Mouse (Mus musculus) mature B cell (primary cell): Measurements from ENCODE around the gene Pigt.

Experiments used
- in situ Hi-C: fragments of 300-500 bp; cut with MboI; formaldehyde crosslinking; loops from 2 replicates; pipeline ENCODE4 v1.14.3; 2019

The Pigt gene

DNA sequence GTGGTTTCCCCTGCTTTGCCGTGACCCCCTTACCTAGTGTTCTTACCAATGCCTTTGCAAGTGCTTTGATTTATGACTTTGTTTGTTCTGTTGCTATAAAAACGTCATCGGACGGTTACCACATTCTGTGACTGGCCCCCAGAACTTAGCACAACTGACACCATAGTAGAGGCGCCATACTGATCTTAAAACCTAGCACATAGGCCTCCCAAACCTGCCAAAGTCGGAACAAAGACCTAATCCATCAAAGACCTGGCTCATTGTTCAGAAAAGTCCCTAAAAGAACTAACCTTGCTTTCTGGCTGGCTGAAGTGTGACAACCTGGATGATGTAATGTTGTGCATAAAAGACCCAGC lies 21.8 kb downstream of the Pigt start:
- in situ Hi-C loops, result loop anchor here (5.0 kb wide), 1 partner anchor 102 kb away; no protein-coding TSS in a partner anchor

DNA sequence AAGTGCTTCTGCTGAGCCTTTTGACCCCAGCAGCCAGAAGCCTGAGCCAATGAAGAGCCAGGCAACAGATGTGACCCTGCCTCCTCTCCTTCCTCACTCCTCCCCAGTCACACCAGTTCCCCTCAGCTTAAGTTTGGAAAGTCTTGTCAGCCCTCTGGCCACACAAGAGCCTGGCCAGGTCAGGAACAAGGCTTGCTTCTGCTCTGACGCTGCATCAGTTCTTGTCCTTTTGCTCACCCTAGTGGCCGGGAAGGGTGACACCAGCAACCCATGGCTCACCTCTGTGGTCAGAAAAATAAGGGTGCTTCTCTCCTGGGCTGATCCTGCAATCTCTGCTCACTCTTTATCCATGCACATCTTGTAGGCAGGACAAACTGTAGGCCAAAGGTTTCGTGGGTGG lies 23.5 kb downstream of the Pigt start:
- in situ Hi-C loops, result no loop called here

DNA sequence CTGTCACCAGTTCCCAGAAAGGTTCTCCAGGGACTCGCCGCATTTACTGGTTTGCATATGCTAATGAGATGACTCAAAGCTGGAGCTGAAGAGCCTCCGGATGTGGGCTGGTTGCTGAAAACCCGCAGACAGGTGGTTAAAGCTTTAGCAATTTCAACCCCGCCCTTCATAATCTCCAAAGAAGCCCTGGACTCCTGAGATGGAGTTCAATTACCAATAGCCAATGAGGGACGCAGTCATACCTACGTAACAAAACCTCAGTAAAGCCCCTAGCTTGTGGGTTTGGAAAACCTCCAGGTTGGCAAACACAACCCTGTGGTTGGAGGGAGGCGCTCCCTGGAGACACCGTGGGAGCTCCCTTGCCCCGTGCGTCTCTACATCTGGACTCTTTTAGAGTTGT lies 24.5 kb downstream of the Pigt start:
- in situ Hi-C loops, result no loop called here

DNA sequence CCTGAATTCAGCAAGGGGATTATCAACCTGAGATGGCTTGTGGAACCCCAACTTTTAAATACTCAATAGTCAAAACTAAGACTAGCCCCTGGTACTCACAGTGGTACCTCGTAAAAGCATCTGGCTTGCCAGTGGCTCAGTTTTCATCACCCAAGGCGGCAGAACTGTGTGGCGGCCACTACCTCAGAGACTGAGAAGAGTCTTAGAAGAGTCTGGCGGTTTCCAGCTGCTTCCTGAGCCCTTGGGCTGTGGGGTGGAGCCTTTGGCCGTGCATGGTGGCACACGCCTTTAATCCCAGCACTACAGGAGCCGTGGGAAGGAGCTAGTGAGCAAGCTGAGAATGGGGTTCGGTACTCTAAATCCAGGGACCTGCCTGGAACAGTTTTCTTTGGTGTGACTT lies 25.0 kb downstream of the Pigt start:
- in situ Hi-C loops, result no loop called here

DNA sequence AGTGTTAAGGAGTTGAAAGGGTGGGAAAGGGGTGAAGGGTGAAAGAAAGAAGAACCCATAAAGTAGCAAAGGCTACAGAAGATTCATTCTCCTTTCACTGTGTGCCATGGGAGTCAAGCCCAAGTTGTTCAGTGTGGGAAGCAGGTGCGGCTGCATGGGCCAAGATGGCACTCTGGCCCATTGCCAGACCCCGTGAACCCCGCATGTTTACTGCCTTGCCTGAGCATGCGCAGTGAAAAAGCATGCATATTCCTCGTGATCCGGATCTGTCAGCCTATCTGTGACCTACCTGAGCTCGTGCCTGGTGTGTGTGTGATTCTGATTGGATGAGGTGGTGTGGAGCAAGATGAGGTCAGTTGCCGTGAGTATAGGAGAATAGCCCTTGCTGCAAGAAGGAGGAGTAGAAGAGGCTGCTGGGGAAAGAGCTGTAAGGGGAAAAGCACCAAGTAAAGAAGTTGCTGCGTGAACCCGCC lies 26.0 kb downstream of the Pigt start:
- in situ Hi-C loops, result no loop called here

DNA sequence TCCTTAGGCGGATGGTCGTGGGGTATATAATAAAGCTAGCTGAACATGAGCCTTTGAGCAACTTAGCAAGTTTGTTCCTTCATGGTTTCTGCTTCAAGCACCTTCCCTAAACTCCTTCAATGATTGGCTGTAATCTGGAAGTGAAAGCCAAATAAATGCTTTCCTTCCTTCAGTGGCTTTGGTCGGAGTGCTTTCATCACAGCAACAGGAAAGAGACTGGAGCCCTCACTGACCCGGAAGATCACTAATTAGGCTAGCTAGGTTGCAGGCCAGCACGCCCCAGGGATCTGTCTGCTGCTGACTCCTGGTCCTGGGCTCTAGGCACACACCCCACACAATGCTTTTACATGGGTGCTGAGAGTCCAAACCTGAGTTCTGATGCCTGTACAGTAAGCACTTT lies 31.2 kb downstream of the Pigt start:
- in situ Hi-C loops, result no loop called here

DNA sequence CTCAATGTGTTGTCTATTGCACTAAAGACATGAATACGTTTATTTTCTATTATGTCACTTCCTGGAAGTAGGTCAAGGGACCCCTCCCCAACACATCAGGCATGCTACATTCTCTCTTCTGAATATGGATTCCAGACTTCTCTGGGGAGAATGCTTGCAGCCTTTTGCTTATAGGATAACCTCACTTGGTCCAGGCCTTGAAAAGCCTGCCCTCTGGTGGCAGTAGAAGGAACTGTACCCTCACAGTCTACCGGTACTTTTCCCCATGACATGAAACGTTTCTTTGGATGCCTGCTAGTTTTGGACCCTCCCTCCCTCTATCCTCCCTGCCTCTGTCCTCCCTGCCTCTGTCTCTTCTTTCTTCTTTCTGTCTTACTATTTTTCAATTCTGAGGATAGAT lies 33.8 kb downstream of the Pigt start:
- in situ Hi-C loops, result no loop called here

DNA sequence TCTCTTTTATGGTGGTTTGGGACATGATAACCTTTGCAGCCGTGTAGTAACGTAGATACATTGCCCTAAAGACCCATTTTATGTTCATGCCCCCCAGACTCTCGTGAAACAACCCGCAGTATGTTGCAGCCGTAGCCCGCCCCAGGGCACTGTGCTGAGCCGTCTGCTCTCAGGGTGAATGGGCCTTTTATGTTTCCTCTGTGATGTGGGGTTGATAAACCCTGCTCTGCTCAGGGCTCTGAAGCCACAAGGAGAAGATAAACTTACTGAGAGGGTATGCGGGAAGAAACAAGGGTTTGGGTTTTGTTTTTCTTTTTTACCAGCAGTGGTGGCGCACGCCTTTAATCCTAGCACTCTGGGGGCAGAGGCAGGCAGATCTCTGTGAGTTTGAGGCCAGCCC lies 37.0 kb downstream of the Pigt start:
- in situ Hi-C loops, result no loop called here

DNA sequence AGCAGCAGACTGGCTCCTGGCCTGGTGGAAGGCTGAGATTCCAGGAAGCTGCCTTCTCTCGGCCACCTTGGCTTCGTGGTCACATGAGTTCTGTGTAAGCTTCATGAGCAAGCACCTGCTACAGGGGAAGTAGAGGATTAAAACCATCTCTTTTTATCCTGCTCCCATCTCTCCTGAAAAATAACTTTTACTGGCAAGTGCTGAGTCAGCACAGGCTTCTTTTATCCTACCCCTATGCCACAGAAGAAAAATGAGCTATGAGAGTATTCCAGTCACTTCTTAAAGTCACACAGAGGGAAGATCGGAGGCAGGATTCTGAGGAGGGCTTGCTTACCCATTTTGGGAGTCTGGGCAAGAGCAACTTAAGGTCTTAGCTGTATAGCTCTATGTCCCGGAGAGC lies 39.7 kb downstream of the Pigt start:
- in situ Hi-C loops, result no loop called here

DNA sequence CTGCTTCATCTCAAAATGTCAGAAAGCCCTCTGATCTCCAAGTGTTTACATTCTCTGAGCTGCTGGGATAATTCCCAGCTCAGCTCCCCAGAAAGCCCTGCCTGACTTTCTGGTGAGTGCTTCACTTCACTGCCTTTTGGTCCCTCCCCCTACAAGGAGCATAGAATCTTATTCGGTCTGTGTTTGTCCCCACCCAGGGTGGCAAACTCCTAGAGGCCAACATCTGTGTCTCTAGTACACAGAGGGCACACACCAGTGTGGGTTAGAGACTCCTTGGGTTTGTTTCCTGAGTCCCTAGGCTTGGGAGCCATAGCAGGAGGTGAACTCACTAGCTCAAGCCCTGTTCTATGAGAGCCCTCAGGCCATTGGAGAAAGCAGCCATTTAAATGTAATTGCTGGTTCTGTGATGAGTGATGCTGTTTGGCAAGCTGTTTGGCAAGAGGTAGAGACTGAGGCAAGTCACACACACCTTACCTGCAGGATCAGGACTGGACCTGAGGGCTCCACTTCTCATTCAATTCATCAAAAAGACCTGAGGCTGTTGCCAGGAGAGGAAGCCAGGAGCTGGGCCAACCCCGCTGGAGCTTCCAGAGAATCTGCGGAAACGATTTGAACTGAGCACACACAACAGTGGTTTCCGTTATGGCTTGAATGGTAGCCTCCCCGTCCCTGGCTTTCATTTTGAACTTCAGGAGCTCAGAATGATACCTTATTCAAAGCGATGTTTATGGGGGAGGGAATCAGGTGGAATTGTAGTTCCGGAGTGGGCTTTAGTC lies 43.5 kb downstream of the Pigt start:
- in situ Hi-C loops, result no loop called here

DNA sequence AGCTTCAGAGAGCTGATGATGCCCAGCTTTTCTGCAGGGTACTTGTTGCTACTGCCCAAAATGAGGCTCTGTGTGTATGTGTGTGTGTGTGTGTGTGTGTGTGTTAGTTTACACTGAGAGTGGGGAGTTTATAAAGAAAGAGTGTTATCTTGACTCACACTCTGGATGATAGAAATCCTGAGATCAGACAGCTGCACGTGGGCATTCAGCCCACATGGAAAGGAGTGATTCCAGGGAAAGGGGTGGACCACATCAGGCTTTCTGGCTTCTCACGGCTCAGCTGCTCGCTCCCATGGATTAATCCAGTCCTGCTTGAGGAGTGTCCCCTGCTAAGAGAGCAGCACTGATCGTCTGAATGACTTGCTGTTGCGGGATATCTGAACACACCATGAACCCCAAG lies 44.8 kb downstream of the Pigt start:
- in situ Hi-C loops, result no loop called here

DNA sequence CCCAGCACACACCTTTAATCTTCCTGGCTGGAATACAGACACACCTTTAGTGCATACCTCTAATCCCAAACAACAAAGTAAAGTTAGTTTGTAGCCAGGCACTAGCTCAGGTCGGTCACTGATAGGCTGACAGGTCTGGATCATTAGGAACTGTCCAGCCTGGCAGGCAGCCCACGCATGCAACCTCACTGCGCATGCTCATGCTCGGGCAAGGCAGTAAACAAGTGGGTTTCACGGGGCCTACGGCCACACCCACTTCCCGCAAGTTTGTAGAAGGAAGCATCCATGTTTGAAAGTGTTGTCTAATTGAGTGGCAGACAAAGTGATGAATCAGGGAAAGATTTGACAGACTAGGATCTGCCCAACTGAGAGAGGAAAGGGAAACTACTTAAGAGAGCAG lies 45.3 kb downstream of the Pigt start:
- in situ Hi-C loops, result no loop called here

DNA sequence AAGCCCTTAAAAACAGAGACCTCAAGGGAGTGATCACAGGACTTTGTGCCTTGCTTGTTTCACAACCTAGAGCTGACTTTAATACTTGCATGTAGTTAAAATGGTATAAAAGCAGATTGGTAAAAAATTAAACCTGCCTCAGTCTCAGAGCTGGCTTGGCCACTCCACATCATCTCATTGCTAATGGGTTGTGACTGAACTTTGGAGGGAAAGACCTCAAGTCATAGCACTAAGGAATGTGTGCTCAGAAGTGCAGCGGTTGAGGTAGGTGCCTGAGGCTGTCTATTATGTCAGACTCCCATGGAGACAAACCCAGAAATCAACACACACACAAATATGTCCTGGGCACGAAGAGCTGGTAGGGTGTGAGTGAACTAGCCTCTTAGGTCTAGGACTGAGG lies 46.4 kb downstream of the Pigt start:
- in situ Hi-C loops, result no loop called here

DNA sequence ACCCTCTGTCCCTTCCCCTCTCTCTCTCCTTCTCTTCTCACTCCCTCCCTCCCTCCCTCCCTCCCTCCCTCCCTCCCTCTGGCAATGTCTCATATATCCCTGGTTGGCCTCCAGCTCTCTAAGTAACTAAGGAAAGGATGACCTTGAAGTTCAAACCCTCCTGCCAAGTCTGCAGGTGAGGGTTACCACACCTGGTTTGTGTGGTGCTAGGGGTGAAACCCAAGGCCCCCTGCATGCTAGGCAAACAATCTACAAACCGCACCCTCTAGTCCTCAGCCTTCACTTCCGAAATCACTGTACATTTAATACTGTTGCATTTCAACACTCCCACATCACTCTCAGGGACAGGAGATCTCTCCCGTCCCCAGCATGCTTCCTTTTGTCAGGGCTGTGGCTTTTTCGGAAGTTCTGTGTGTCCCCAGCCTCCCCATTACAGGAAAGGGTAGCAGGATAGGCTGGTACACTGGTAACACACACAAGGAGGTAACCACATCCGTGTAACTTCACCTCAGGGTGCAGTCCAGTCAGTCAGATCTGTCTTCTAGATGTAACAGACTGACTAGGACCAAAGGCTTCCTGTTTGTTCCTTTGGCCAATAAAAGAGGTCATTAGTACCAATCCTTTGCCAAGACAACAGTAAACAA lies 47.3 kb downstream of the Pigt start:
- in situ Hi-C loops, result no loop called here

DNA sequence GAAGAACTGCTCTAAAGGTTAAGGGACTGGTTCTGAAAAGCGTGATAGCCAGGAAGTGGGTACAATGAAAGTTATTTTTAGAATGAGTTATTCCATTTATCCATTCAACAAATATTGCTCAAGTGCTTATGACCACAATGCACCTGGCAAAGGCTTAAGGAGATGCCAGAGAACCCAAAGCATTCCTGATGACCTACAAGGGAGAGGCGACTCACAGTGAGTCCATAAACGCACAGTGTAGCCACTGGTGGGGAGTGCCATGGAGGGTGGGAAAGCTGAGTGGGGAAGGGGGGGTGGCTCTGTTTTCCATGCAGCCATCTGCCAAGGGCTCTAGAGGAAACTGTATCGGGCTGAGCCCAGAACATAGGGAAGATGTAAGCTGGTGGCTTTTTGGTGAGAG lies 52.0 kb downstream of the Pigt start:
- in situ Hi-C loops, result no loop called here

DNA sequence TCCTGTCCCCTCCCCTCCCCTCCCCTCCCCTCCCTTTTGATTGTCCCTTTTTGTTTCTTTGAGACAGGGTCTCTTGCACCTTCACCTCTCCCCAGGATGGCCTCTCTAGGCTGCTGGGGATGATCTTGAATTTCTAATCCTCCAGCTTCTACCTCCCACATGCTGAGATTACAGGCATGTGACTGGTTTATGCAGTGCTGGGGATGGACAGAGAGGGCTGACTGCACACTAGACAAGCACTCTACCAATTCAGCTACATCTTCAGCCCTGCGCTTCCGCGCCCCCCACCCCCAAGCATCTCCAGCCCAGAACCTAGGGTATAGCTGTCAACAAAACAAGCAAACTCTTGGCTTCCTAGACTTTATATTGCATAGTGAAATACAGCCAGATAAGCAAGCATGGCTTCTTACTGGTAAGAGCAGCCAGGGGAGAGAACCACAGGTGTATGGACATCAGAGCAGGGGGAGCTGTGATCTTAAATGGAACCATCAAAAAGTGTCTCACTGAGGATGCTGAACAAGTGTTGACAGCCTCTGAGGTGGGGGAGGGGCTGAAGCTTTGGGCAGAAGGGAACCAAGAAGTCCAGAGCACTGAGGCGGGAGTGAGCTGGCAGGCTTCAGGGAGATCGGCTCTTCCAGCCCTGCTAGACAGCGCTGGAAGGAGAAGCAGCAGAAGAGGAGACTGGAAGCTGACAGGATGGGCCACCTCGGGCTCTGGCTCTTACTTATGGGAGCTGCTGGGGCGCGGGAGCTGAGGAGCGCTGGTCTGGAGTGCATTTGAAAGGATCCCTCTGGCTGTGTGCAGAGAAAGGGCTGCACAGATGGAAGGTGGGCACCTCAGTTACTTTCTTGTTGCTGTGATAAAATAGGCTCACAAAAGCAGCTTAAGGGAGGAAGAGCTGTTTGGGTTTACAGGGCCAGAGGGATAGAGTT lies 52.9 kb downstream of the Pigt start:
- in situ Hi-C loops, result no loop called here

DNA sequence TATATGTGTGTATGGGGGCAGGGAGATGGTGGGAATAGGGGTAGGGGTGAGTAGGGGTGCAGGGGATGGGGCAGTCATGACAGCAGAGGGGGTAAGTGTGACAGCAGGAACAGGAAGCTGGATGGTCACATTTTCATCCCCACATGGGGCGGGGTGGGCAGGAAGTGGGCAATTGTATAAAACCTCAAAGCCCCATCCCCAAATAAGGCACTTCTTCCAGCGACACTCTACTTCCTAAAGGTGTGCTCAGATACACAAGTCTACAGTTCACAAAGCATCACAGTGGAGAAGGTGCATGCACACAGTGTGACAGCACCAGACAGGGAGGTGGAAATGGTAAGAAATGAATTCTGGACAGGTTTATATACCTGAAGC lies 53.6 kb downstream of the Pigt start:
- in situ Hi-C loops, result no loop called here

DNA sequence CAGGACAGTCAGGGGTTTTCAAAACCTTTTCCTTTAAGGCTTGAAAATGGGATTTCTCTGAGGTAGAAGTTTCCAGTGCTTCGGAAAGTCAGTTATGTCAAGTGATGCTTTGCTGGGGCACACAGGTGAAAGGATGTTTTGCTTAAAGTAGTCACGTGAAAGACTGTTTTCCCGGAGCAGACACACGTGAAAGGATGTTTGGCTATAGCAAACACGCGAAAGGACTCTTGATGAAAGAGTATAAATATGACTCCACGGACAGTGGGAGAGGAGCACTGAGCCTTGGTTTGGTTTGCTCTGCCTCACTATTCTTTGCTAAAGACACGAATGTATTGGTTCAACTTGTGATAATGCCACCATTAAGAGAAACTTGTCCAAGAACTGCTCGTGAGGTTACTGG lies 54.2 kb downstream of the Pigt start:
- in situ Hi-C loops, result no loop called here
